Mouse (Mus musculus): ENCODE measurements around the gene Padi1. TPM values are rescaled to one million over a fixed set of nuclear protein-coding genes. Genes with fewer than 3 reads are reported as not detected.

Gene Padi1
- total and polyA plus RNA-seq, 2 experiments from 2014 or later, result not detected

- Histone ChIP-seq H3K27me3 (ENCODE audit: control insufficient read depth, insufficient read depth, low read length) (no peaks in the 10 kb centered on the region), H3K4me2 (ENCODE audit: low read depth, low read length) (no peak overlapping the region), H3K9me3 (replicated peaks; ENCODE audit: control insufficient read depth, low read length) (no peaks in the 10 kb centered on the region), H3K4me1 (ENCODE audit: control insufficient read depth, insufficient read depth) (0 out of 2 replicates have a peak, but pooled peaks cover 8% of the 10 kb centered on the region), H3K27ac (ENCODE audit: low read depth) (no peak overlapping the region), H3K36me3 (replicated peaks; ENCODE audit: control insufficient read depth, insufficient read depth, low read length) (no peaks in the 10 kb centered on the region), H3K9ac (replicated peaks; ENCODE audit: low read depth, low read length) (no peak overlapping the region), H3K4me3 (ENCODE audit: low read depth, low read length) (no peak overlapping the region)
- no peak for TF ChIP-seq CTCF (IDR thresholded peaks at IDR 0.05; ENCODE audit: low read depth)
- no peak for TF ChIP-seq EP300 (IDR thresholded peaks at IDR 0.05; ENCODE audit: low read depth)
- no peak for ATAC-seq (ENCODE audit: insufficient read depth, low read depth)
- WGBS, result 86% methylated on average over 10 of the region's 10 CpGs
- DNase-seq (ENCODE audit: low spot score), result no peak
These were observed 9.6 kb upstream of the Padi1 start for GRCm38 (mm10) chr4:140855151-140855550.

DNA sequence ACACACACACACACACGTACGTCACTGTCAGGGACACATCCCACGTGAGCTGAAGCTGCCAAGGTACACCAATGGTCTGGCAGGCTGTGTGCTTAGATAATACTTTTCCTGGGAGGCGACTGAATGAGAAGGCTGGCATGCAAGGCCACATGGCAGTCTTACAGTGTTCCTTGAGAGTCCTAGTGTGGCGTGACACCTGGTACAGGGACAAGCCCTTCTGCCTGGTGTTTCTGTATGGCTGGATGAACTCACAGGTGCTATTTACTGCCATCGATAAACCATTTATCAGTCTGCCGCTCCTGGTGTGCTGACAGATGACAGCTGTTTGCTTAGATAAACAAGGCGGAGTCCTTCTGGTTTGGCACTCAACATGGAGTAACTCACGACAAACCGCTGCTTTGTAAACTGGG lies 8.9 kb upstream of the Padi1 start:
- H3K27ac ChIP-seq (ENCODE audit: low read depth), result no peak overlapping the region
- no peaks in the 10 kb centered on the region for H3K9me3 ChIP-seq (replicated peaks; ENCODE audit: control insufficient read depth, low read length)
- DNase-seq (ENCODE audit: low spot score) (no peak), ATAC-seq (ENCODE audit: insufficient read depth, low read depth) (no peak)
- H3K4me1 ChIP-seq (ENCODE audit: control insufficient read depth, insufficient read depth), result 0 out of 2 replicates have a peak, but pooled peaks cover 8% of the 10 kb centered on the region
- H3K9ac ChIP-seq (replicated peaks; ENCODE audit: low read depth, low read length), result no peak overlapping the region
- H3K27me3 ChIP-seq (ENCODE audit: control insufficient read depth, insufficient read depth, low read length), result no peaks in the 10 kb centered on the region
- H3K4me3 ChIP-seq (ENCODE audit: low read depth, low read length), result no peak overlapping the region
- TF ChIP-seq EP300 (IDR thresholded peaks at IDR 0.05; ENCODE audit: low read depth), result no peak
- no peak for TF ChIP-seq CTCF (IDR thresholded peaks at IDR 0.05; ENCODE audit: low read depth)
- 29% methylated on average over 10 of the region's 10 CpGs for WGBS
- H3K4me2 ChIP-seq (ENCODE audit: low read depth, low read length), result no peak overlapping the region
- no peaks in the 10 kb centered on the region for H3K36me3 ChIP-seq (replicated peaks; ENCODE audit: control insufficient read depth, insufficient read depth, low read length)

GRCm38 (mm10) chr4:140853626-140854025 lies 8.0 kb upstream of the Padi1 start:
- H3K4me3 ChIP-seq (ENCODE audit: low read depth, low read length), result no peak overlapping the region
- no peak for ATAC-seq (ENCODE audit: insufficient read depth, low read depth)

DNA sequence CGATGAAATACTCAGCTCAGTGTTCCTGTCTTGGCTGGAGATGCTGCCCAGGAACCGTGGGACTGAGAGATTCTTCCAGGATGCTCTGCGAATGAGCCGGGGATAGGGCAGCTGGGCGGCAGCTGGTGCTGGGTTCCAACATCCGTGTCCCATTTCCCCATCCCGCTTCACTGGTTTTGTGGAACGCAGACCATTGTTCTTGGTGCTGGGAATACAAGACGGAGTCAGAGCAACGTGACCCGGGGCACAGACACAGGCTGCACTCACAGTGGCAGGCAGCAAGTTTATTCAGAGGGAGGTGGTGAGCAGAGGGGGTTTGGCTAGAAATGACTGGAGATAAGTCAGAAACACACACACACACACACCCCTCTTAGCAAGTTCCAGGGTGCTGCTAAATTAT lies 3.7 kb upstream of the Padi1 start:
- no peaks in the 10 kb centered on the region for H3K4me1 ChIP-seq (ENCODE audit: control insufficient read depth, insufficient read depth)
- WGBS, result 83% methylated on average over 11 of the region's 11 CpGs
- H3K9me3 ChIP-seq (replicated peaks; ENCODE audit: control insufficient read depth, low read length), result no peaks in the 10 kb centered on the region
- ATAC-seq (ENCODE audit: insufficient read depth, low read depth), result no peak
- no peak overlapping the region for H3K4me2 ChIP-seq (ENCODE audit: low read depth, low read length)
- TF ChIP-seq EP300 (IDR thresholded peaks at IDR 0.05; ENCODE audit: low read depth) (no peak), CTCF (IDR thresholded peaks at IDR 0.05; ENCODE audit: low read depth) (no peak)
- no peaks in the 10 kb centered on the region for H3K27me3 ChIP-seq (ENCODE audit: control insufficient read depth, insufficient read depth, low read length)
- H3K36me3 ChIP-seq (replicated peaks; ENCODE audit: control insufficient read depth, insufficient read depth, low read length), result no peaks in the 10 kb centered on the region
- no peak overlapping the region for H3K9ac ChIP-seq (replicated peaks; ENCODE audit: low read depth, low read length)
- H3K27ac ChIP-seq (ENCODE audit: low read depth), result no peak overlapping the region
- no peak overlapping the region for H3K4me3 ChIP-seq (ENCODE audit: low read depth, low read length)
- DNase-seq (ENCODE audit: low spot score), result no peak

More at GRCm38 (mm10) chr4:140853626-140854025, 8.0 kb upstream of the Padi1 start:
- H3K9ac ChIP-seq (replicated peaks; ENCODE audit: low read depth, low read length), result no peak overlapping the region
- H3K4me2 ChIP-seq (ENCODE audit: low read depth, low read length), result no peak overlapping the region
- DNase-seq (ENCODE audit: low spot score), result no peak
- H3K27ac ChIP-seq (ENCODE audit: low read depth), result no peak overlapping the region
- no peaks in the 10 kb centered on the region for H3K27me3 ChIP-seq (ENCODE audit: control insufficient read depth, insufficient read depth, low read length)
- WGBS, result 44% methylated on average over 8 of the region's 8 CpGs
- H3K4me1 ChIP-seq (ENCODE audit: control insufficient read depth, insufficient read depth), result 0 out of 2 replicates have a peak, but pooled peaks cover 8% of the 10 kb centered on the region
- H3K36me3 ChIP-seq (replicated peaks; ENCODE audit: control insufficient read depth, insufficient read depth, low read length), result no peaks in the 10 kb centered on the region
- H3K9me3 ChIP-seq (replicated peaks; ENCODE audit: control insufficient read depth, low read length), result no peaks in the 10 kb centered on the region
- TF ChIP-seq EP300 (IDR thresholded peaks at IDR 0.05; ENCODE audit: low read depth), result no peak
- no peak for TF ChIP-seq CTCF (IDR thresholded peaks at IDR 0.05; ENCODE audit: low read depth)

- TF ChIP-seq EP300 (IDR thresholded peaks at IDR 0.05; ENCODE audit: low read depth) (no peak), CTCF (IDR thresholded peaks at IDR 0.05; ENCODE audit: low read depth) (no peak)
- Histone ChIP-seq H3K9me3 (replicated peaks; ENCODE audit: control insufficient read depth, low read length) (no peaks in the 10 kb centered on the region), H3K9ac (replicated peaks; ENCODE audit: low read depth, low read length) (no peak overlapping the region), H3K4me1 (ENCODE audit: control insufficient read depth, insufficient read depth) (no peaks in the 10 kb centered on the region), H3K4me2 (ENCODE audit: low read depth, low read length) (no peak overlapping the region), H3K4me3 (ENCODE audit: low read depth, low read length) (no peak overlapping the region), H3K27ac (ENCODE audit: low read depth) (no peak overlapping the region), H3K27me3 (ENCODE audit: control insufficient read depth, insufficient read depth, low read length) (no peaks in the 10 kb centered on the region), H3K36me3 (replicated peaks; ENCODE audit: control insufficient read depth, insufficient read depth, low read length) (no peaks in the 10 kb centered on the region)
- no peak for DNase-seq (ENCODE audit: low spot score)
- 53% methylated on average over 4 of the region's 4 CpGs for WGBS
- ATAC-seq (ENCODE audit: insufficient read depth, low read depth), result no peak
These were observed 587 bp downstream of the Padi1 start for GRCm38 (mm10) chr4:140844991-140845390.

- ATAC-seq (ENCODE audit: insufficient read depth, low read depth), result no peak
- H3K27ac ChIP-seq (ENCODE audit: low read depth), result no peak overlapping the region
- no peaks in the 10 kb centered on the region for H3K27me3 ChIP-seq (ENCODE audit: control insufficient read depth, insufficient read depth, low read length)
- H3K4me2 ChIP-seq (ENCODE audit: low read depth, low read length), result no peak overlapping the region
- H3K9ac ChIP-seq (replicated peaks; ENCODE audit: low read depth, low read length), result no peak overlapping the region
- no peaks in the 10 kb centered on the region for H3K4me1 ChIP-seq (ENCODE audit: control insufficient read depth, insufficient read depth)
- 65% methylated on average over 15 of the region's 15 CpGs for WGBS
- H3K9me3 ChIP-seq (replicated peaks; ENCODE audit: control insufficient read depth, low read length), result no peaks in the 10 kb centered on the region
- H3K36me3 ChIP-seq (replicated peaks; ENCODE audit: control insufficient read depth, insufficient read depth, low read length), result no peaks in the 10 kb centered on the region
- H3K4me3 ChIP-seq (ENCODE audit: low read depth, low read length), result no peak overlapping the region
- no peak for TF ChIP-seq CTCF (IDR thresholded peaks at IDR 0.05; ENCODE audit: low read depth)
- no peak for DNase-seq (ENCODE audit: low spot score)
These were observed 1.8 kb downstream of the Padi1 start for GRCm38 (mm10) chr4:140843670-140844280.
